Mouse (Mus musculus) ovary, adult 18-20 months (tissue): ENCODE data around the gene Inha.

ENCODE experiments used
- DNase-seq: peaks from one replicate; pipeline ENCODE4 v3.0.0; 2022; ENCODE audit warnings: low spot score, mixed read lengths

Inha gene

GRCm38 (mm10) chr1:75490785-75491551 lies 15.9 kb upstream of the Inha start:
- DNase-seq: no peak

GRCm38 (mm10) chr1:75492579-75493170 lies 14.2 kb upstream of the Inha start:
- DNase-seq: no peak

- no peak for DNase-seq
Observed at GRCm38 (mm10) chr1:75494878-75495548, 11.9 kb upstream of the Inha start.

GRCm38 (mm10) chr1:75498897-75499296 lies 8.0 kb upstream of the Inha start:
- DNase-seq: no peak

- no peak for DNase-seq
Observed at GRCm38 (mm10) chr1:75499441-75499840, 7.4 kb upstream of the Inha start.

- no peak for DNase-seq
Observed at GRCm38 (mm10) chr1:75501905-75502304, 5.0 kb upstream of the Inha start.

GRCm38 (mm10) chr1:75502945-75503650 lies 3.8 kb upstream of the Inha start:
- DNase-seq: no peak

- no peak for DNase-seq
Observed at GRCm38 (mm10) chr1:75503651-75503980, 3.3 kb upstream of the Inha start.

GRCm38 (mm10) chr1:75504256-75505045 lies 2.4 kb upstream of the Inha start:
- no peak for DNase-seq

GRCm38 (mm10) chr1:75505159-75505955 lies 1.5 kb upstream of the Inha start:
- peak; percentile 60 for DNase-seq

- DNase-seq: peak; percentile 78
Observed at GRCm38 (mm10) chr1:75505956-75506831, 683 bp upstream of the Inha start, which contains the start of gene Obsl1. Gene Obsl1, minus strand, starts transcription at chr1:75506452.

- peak; percentile 67 for DNase-seq
Observed at GRCm38 (mm10) chr1:75509586-75509985, 2.7 kb downstream of the Inha start.

- no peak for DNase-seq
Observed at GRCm38 (mm10) chr1:75510154-75510553, 3.3 kb downstream of the Inha start.

- no peak for DNase-seq
Observed at GRCm38 (mm10) chr1:75511437-75512210, 4.7 kb downstream of the Inha start.

GRCm38 (mm10) chr1:75512550-75512949 lies 5.7 kb downstream of the Inha start:
- no peak for DNase-seq

- peak; percentile 87 for DNase-seq
Observed at GRCm38 (mm10) chr1:75516703-75517380, 10.0 kb downstream of the Inha start.

GRCm38 (mm10) chr1:75517984-75518383 lies 11.1 kb downstream of the Inha start:
- DNase-seq: no peak

- no peak for DNase-seq
Observed at GRCm38 (mm10) chr1:75518427-75518826, 11.6 kb downstream of the Inha start.
